8 mouse cellular contexts compared by ENCODE assay signal in genomic region chr7:127912190-127912871, GRCm38 (mm10). TPM values are rescaled to one million over a fixed set of nuclear protein-coding genes. Genes with fewer than 3 reads are reported as not detected.
DNase-seq lines count a peak whose midpoint lies in the region; ATAC-seq and TF ChIP-seq lines count a peak whose summit lies in the region.

Gene Kat8 (plus strand): TSS chr7:127912516.

- peak within 1 kb of the TSS; percentile 79 for H3K9ac ChIP-seq in kidney, embryonic 14.5 days (ENCODE audit: low read depth, low read length)
- H3K9ac ChIP-seq in limb, embryonic 14.5 days (ENCODE audit: low read depth, low read length, severe bottlenecking), result peak within 1 kb of the TSS; percentile 62
- peak within 1 kb of the TSS; percentile 84 for H3K9ac ChIP-seq in midbrain, embryonic 16.5 days (ENCODE audit: low read depth, low read length)

- peak; percentile 98 for DNase-seq in brain, adult 2 months (ENCODE audit: low read depth, low spot score)
- peak; percentile 88 for DNase-seq in heart, adult 9 months (ENCODE audit: low spot score in 2 of 2)
- peak; percentile 93 for DNase-seq in limb, embryonic 14.5 days (ENCODE audit: low spot score)
- peak; percentile 81 to 90 for DNase-seq in spleen, postnatal 10 days (ENCODE audit: low spot score in 2 of 2)

- H3K4me2 ChIP-seq in kidney, embryonic 14.5 days (replicated peaks; ENCODE audit: low read depth, low read length), result peak within 1 kb of the TSS; percentile 61
- H3K4me2 ChIP-seq in limb, embryonic 14.5 days (replicated peaks; ENCODE audit: low read depth, low read length, severe bottlenecking), result peak within 1 kb of the TSS; percentile 67
- H3K4me2 ChIP-seq in midbrain, embryonic 16.5 days (ENCODE audit: low read length), result peak within 1 kb of the TSS; percentile 74

- peak; percentile 79 for TF ChIP-seq POLR2A in embryonic fibroblast, embryonic 13.5 days (IDR thresholded peaks at IDR 0.05; ENCODE audit: low read depth, low read length)
- TF ChIP-seq POLR2A in limb, embryonic 14.5 days (IDR thresholded peaks at IDR 0.05; ENCODE audit: borderline replicate concordance, extremely low read depth, insufficient read depth, insufficient read length), result peak; percentile 62; the same call in 1 of the 2 replicates

- WGBS in kidney, embryonic 14.5 days, result 2% methylated on average over 40 of the region's 40 CpGs
- 2% methylated on average over 40 of the region's 40 CpGs for WGBS in limb, embryonic 14.5 days
- 1% methylated on average over 40 of the region's 40 CpGs for WGBS in midbrain, embryonic 16.5 days

- H3K4me1 ChIP-seq in embryonic fibroblast, embryonic 13.5 days (ENCODE audit: control insufficient read depth, insufficient read depth, low read length), result no peaks in the 10 kb centered on the region; the same call in 1 of the 2 replicates
- peaks cover 11% of the 10 kb centered on the region; the same call in 1 of the 2 replicates for H3K4me1 ChIP-seq in kidney, embryonic 14.5 days (ENCODE audit: control insufficient read depth, insufficient read depth, low read length)
- H3K4me1 ChIP-seq in limb, embryonic 14.5 days (ENCODE audit: control insufficient read depth, insufficient read depth, low read length), result 0 out of 2 replicates have a peak, but pooled peaks cover 6% of the 10 kb centered on the region
- H3K4me1 ChIP-seq in midbrain, embryonic 16.5 days (ENCODE audit: control insufficient read depth, insufficient read depth, low read length), result peaks cover 10% of the 10 kb centered on the region

- H3K27ac ChIP-seq in embryonic fibroblast, embryonic 13.5 days (ENCODE audit: insufficient read depth, low read length), result peak within 1 kb of the TSS; percentile 32
- peak within 1 kb of the TSS; percentile 80; the same call in 1 of the 2 replicates for H3K27ac ChIP-seq in kidney, embryonic 14.5 days (ENCODE audit: low read depth, low read length)
- H3K27ac ChIP-seq in limb, embryonic 14.5 days (replicated peaks; ENCODE audit: low read depth, low read length), result peak within 1 kb of the TSS; percentile 81
- H3K27ac ChIP-seq in midbrain, embryonic 16.5 days (ENCODE audit: low read length), result peak within 1 kb of the TSS; percentile 83

- peak within 1 kb of the TSS; percentile 73 for H3ac ChIP-seq in C2C12 (ENCODE audit: control insufficient read depth, insufficient read length, low read depth)

- H3K79me2 ChIP-seq in C2C12 (ENCODE audit: control insufficient read depth, insufficient read depth), result peaks cover 7% of the 10 kb centered on the region

- H3K27me3 ChIP-seq in C2C12 (ENCODE audit: control insufficient read depth, insufficient read depth, insufficient read length), result no peaks in the 10 kb centered on the region
- H3K27me3 ChIP-seq in kidney, embryonic 14.5 days (ENCODE audit: control insufficient read depth, insufficient read depth, low read length), result no peaks in the 10 kb centered on the region
- H3K27me3 ChIP-seq in limb, embryonic 14.5 days (ENCODE audit: control insufficient read depth, insufficient read depth, low read length), result no peaks in the 10 kb centered on the region
- no peaks in the 10 kb centered on the region for H3K27me3 ChIP-seq in midbrain, embryonic 16.5 days (ENCODE audit: control insufficient read depth, insufficient read depth, low read depth, low read length)

- no peaks in the 10 kb centered on the region for H3K79me3 ChIP-seq in C2C12 (ENCODE audit: low read depth)

- no peaks in the 10 kb centered on the region for H3K9me3 ChIP-seq in kidney, embryonic 14.5 days (ENCODE audit: control insufficient read depth, low read length)
- no peaks in the 10 kb centered on the region for H3K9me3 ChIP-seq in limb, embryonic 14.5 days (ENCODE audit: control insufficient read depth, low read length)
- no peaks in the 10 kb centered on the region for H3K9me3 ChIP-seq in midbrain, embryonic 16.5 days (replicated peaks; ENCODE audit: control insufficient read depth, low read length, poor library complexity, severe bottlenecking)

- ATAC-seq in kidney, embryonic 14.5 days (ENCODE audit: low FRiP score, low TSS enrichment), result peak; percentile 95
- ATAC-seq in limb, embryonic 14.5 days (ENCODE audit: low FRiP score, low read depth), result peak; percentile 95
- peak; percentile 97 for ATAC-seq in midbrain, embryonic 16.5 days

- peaks cover 21% of the 10 kb centered on the region for H3K36me3 ChIP-seq in C2C12 (ENCODE audit: control insufficient read depth, insufficient read depth)
- peaks cover 47% of the 10 kb centered on the region for H3K36me3 ChIP-seq in kidney, embryonic 14.5 days (ENCODE audit: control insufficient read depth, insufficient read depth, low read length)
- H3K36me3 ChIP-seq in limb, embryonic 14.5 days (ENCODE audit: control insufficient read depth, insufficient read depth, low read length), result peaks cover 54% of the 10 kb centered on the region
- H3K36me3 ChIP-seq in midbrain, embryonic 16.5 days (ENCODE audit: control insufficient read depth, insufficient read depth, low read length), result peaks cover 16% of the 10 kb centered on the region

- no peak for TF ChIP-seq CTCF in C2C12 (IDR thresholded peaks at IDR 0.05; ENCODE audit: control insufficient read depth, insufficient read depth, insufficient read length)
- TF ChIP-seq CTCF in embryonic fibroblast, embryonic 13.5 days (IDR thresholded peaks at IDR 0.05; ENCODE audit: borderline replicate concordance, insufficient read depth, low read length), result no peak

- H3K4me3 ChIP-seq in C2C12 (ENCODE audit: insufficient read depth, poor library complexity, severe bottlenecking), result peak within 1 kb of the TSS; percentile 61
- H3K4me3 ChIP-seq in embryonic fibroblast, embryonic 13.5 days (ENCODE audit: insufficient read depth, low read length), result peak within 1 kb of the TSS; percentile 87
- peak within 1 kb of the TSS; percentile 84 for H3K4me3 ChIP-seq in kidney, embryonic 14.5 days (ENCODE audit: low read length)
- H3K4me3 ChIP-seq in limb, embryonic 14.5 days (replicated peaks; ENCODE audit: low read length), result peak within 1 kb of the TSS; percentile 58
- peak within 1 kb of the TSS; percentile 97 for H3K4me3 ChIP-seq in midbrain, embryonic 16.5 days (ENCODE audit: low read depth, low read length)

TF ChIP-seq in C2C12, 6 proteins besides CTCF, POLR2A, EP300 and RAD21:
- TF ChIP-seq MYOD1 (IDR thresholded peaks at IDR 0.05; ENCODE audit: control insufficient read depth, insufficient read length, low read depth) (no peak), CEBPB (IDR thresholded peaks at IDR 0.05; ENCODE audit: low read depth) (no peak)

RNA-seq across cellular contexts. Expression of gene Kat8, which starts in this region (rescaled TPM):
- 18.7 TPM for polyA plus RNA-seq in C2C12 (2012; fragmentation: generic; extraction: Trizol)
- polyA plus RNA-seq in embryonic fibroblast, embryonic 13.5 days (2011; ENCODE audit: insufficient read length, low read depth, missing spikeins), result 19.8 and 24.5 TPM in 2 replicates
- polyA plus RNA-seq in kidney, embryonic 14.5 days (2014; fragmentation: Nextera tagmentation; extraction: Ambion mirVana), result 37.2 and 48.9 TPM in 2 replicates
- polyA plus RNA-seq in limb, embryonic 14.5 days (2012; rRNA removed), result 35.2 and 43.4 TPM in 2 replicates
- polyA plus RNA-seq in limb, embryonic 14.5 days (2014; fragmentation: Nextera tagmentation; extraction: Ambion mirVana), result 39.1 and 45.4 TPM in 2 replicates
- 46.9 and 48.3 TPM in 2 replicates for polyA plus RNA-seq in midbrain, embryonic 16.5 days (2015; fragmentation: Nextera tagmentation; extraction: Ambion mirVana)

Comparison
In these comparisons a context has a peak if more than half of its experiments do, and no peak if none do; other contexts are left out.
1. Peak in every context shown above with its lines: DNase-seq, ATAC-seq, H3K4me3 ChIP-seq and H3K27ac ChIP-seq.
2. H3K27ac ChIP-seq: peak in every context shown above with its lines; median percentile 83 in midbrain, embryonic 16.5 days; 81 in limb, embryonic 14.5 days; 80 in kidney, embryonic 14.5 days; 32 in embryonic fibroblast, embryonic 13.5 days.